Mouse (Mus musculus) neutrophil, adult 59 days (primary cell): ENCODE results near the gene Vbp1. TPM values are rescaled to one million over a fixed set of nuclear protein-coding genes. Genes with fewer than 3 reads are reported as not detected.

Experiments
- total RNA-seq, 2 experiments: library from RNA; stranded (reverse); gene quantifications; 1 replicate in 1 of 2; 2 replicates in 1 of 2; pipeline ENCODE4 v1.2.4; 2023

Gene Vbp1
- 10 to 100 TPM; 48.2 to 50.2 TPM for total RNA-seq

DNA sequence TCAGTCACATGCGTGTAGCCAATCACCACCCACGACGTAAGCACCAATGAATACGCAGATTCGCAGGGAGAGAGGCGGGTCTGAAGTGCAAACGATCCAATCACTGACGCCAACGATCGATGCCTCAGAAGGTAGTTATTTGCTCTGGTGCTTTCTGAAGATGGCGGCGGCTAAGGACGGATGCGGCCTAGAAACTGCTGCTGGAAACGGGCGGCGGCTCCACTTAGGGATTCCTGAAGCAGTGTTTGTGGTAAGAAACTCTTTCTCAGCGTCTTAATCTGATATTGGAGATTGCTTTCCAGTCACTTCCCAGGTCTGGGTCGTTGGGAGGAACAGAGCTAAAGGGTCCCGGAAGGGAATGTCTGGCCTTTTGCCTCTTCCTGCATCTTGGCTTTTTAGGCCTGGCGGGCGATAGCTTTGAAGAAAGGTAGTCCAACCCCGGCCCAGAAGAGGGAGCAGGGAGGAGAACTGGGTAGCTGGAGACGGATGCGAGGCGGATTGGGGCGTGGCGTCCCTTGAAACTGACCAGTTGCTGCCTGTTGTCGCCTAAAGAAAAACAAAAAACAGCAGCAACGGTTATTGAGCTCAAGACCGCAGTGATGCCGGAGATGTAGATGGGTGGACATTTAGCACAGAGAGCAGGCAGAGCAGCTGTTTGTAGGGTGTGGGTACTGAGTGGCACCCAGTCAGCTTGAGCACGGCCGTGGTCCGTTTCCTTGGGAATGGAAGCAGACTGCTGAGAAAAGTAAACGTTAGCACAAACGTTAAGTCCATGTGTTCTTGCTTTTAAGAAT is at the start of gene Vbp1:
Gene Vbp1 (plus strand): TSS at position 121 of the 794 bp plus-strand sequence.

GRCm38 (mm10) chrX:75577582-75578324 is 63.7 kb downstream of the Vbp1 start, which contains the start of gene Rab39b:
Gene Rab39b, minus strand, starts transcription at chrX:75578231.

Other genes starting within 250 kb of the Vbp1 start
- 10 to 100 TPM in 1 of 2 experiments, 1 to 10 TPM in 1; 8.6 to 11.2 TPM for gene Fundc2, start 131.9 kb upstream of the Vbp1 start, total RNA-seq
- gene F8, start 131.7 kb upstream of the Vbp1 start, total RNA-seq: under 1 TPM; 0.15 to 0.29 TPM
- gene Cmc4, start 97.7 kb upstream of the Vbp1 start, total RNA-seq: 1 to 10 TPM; 3.7 to 5.9 TPM
- 1 to 10 TPM; 5.3 to 6.4 TPM for gene Mtcp1, start 97.7 kb upstream of the Vbp1 start, total RNA-seq
- 10 to 100 TPM; 13.9 to 14.3 TPM for gene Brcc3, start 97.7 kb upstream of the Vbp1 start, total RNA-seq
- gene Rab39b, start 63.9 kb downstream of the Vbp1 start, total RNA-seq: not detected